Mouse (Mus musculus) kidney, adult 11 months (tissue): Measurements from ENCODE around the gene Ackr2.

Experiments
- DNase-seq: peaks from one replicate; pipeline ENCODE4 v3.0.0; 2022

Gene Ackr2

GRCm38 (mm10) chr9:121923443-121923842, 25.3 kb downstream of the Ackr2 start:
- DNase-seq, result no peak

- DNase-seq, result no peak
These were observed 25.8 kb downstream of the Ackr2 start for GRCm38 (mm10) chr9:121923906-121924305.

DNA sequence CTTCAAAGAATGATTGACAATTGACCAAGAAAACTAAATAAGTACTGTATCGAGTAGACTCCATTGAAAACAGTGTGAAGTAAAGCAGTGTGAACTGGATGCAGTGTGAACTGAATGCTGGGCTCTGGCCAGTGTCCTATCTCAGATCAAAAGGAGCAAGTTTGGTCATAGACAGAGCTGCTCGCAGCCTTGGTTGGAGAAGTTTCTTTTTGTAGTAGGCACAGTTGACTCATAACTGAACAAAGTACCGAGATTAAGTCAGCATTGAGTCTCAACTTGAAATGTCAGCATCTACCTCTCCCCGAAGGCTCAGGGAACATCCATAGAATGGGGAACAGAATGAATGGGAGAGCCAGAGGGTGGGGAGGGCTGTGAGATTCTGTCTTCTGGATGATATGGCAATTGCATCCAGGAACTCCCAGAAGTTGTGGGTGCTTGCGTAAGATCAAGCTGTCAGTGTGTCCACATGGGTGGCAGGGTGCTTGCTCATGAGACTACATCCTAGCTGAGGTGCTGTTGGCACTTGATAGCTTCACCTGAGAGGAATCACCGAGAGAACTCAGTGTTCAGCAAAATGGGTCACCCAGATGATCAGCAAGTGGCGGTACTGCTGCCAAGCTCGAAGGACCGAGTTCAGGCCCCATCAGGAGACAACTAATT, 26.9 kb downstream of the Ackr2 start:
- DNase-seq, result no peak

DNA sequence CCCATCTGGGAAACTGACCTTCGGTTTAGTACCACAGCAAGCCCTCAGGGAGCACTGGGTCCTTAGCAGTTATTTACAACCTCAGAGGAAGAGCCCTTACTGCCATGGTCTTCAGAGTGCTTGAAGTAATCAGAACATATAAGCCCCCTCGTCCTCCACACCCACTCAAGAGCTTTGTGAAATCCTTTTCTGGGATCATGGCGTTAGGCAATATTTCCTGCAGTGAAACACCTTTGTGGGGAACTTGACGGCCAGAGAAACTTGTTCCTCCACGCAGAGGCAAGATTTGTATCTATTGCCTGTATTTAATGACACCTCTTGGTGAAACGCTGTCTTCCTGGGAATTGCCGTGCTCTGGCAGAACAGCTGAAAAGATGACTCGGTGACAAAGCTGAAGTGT, 27.8 kb downstream of the Ackr2 start:
- no peak for DNase-seq

GRCm38 (mm10) chr9:121926634-121927405, 28.7 kb downstream of the Ackr2 start:
- DNase-seq, result no peak

DNA sequence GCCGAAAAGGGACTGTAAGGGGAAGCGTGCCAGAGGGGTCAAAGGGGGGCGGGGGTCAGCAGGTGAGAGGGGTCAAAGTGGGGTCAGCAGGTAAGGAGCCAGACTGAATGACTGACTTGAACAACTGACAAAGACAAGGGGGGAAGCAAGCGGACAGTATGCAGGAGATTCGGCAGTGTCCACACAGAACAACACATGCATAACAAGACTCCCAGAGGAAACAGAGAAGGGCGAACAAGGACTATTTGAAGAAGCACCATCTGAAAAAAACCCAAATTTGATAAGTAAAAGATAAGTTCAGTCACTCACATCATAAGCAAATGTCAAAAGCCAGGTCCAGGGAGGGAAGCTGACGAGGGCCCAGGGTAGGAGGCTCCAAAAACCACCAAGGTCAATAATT, 29.6 kb downstream of the Ackr2 start:
- no peak for DNase-seq

DNA sequence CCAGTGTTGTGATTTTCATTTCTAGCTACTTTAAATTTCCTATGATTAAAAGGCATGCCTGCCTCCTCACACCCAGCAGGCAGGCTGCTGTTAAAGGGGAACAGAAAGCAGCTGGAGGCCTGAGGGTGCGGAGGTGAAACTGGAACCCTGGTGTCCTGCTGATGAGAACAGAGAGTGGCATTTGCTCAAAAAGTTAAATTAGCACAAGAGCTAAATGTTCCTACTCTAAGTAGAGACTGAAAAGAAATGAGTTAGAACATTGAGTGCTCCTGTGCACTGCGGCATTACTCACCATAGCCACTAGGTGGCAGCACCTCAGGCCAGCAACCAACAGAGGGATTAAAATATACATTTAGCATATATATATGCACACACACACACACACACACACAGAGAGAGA, 30.3 kb downstream of the Ackr2 start:
- no peak for DNase-seq

DNA sequence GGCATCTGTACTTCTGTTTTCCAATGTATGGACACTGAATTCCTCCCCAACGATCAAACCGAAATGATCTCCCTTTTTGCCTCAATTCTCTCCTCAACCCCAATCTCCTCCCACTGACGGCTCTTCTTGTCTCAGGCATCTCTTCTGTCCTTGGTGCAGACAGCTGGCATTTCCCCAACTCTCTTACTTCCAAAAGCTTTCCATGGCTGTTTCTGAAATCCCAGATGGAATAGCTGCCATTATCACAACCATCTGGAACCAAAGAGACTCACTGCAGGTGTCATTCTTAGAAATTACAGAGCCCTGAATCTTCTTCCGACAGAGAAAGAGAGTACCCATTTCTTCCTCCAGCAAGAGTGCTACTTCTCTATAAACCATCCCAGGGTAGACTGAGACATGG, 36.7 kb downstream of the Ackr2 start:
- DNase-seq, result no peak

DNA sequence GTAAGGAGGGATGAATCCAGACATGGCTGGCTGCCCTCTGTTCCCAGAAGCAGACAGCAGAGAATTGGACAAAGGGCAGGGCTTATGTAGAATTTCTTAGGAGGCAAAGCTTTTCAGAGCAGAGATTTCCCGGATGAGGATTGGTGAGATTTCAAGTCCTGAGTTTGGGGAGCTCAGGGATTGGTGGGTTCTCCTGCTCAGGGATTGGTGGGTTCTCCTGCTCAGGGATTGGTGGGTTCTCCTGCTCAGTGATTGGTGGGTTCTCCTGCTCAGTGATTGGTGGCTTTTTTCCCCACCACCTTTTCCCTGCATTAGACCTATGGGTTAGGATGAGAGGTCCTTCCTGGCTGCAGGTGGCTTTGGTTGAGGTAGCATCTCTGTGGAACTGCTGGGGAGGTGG, 38.8 kb downstream of the Ackr2 start:
- no peak for DNase-seq

GRCm38 (mm10) chr9:121937451-121937864, 39.3 kb downstream of the Ackr2 start:
- DNase-seq, result no peak

DNA sequence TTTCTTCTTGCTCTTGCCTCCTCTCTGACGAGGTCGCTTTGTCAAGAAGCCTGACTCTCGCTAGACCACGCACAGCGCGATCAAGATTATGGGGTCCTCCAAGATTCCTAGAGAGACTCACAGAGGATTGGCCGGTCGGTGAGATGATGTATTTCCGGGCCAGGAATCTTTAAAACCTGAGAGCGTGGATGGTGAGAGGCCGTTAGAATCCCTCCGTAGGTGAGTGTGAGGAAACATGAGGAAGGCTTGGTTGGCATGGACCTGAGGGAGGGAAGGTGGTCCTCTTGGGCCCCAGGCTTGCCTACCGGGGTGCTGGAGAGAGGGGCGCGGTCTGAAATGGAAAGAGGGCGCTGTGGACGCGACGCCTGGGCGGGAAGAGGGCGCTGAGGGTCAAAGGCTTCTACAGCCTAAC, 39.8 kb downstream of the Ackr2 start:
- no peak for DNase-seq

DNA sequence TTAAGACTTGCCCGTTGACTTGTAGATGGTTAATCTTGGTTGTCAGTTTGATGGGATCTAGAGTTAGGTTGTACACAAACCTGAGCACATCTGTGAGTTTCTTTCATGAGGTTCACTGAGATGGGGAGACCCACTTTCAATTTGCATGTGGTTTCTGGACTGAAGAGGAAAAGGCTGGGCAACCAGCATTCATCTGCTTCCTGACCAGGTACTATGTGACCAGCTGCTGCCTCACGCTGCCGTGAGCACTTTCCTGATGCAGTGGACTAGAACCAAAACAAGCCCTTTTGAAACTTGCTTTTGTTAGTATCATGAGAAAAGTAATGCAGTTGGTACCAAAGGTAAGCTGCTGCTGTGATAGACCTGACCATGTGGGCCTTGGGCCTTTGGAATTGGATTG, 44.9 kb downstream of the Ackr2 start:
- DNase-seq, result no peak

DNA sequence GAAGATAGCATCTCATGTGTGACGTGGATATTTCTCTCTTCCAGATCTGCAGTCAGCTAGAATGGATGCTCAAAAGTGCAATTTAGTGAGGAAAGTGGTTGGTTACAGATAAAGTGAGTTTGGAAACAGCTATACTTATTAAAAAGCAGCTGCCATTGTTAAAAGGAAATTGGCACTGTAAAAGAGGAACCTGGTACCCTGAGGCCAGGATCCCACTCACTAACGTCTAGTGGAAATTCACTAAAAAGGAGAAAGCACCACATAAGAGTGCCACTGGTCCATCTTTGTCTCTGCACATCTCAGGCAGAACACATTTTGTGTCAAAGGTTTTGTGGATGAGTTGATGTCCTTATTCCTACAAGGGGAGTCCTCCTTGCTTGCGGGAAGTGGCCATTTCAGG, 45.5 kb downstream of the Ackr2 start:
- DNase-seq, result no peak

GRCm38 (mm10) chr9:121947784-121948183, 49.6 kb downstream of the Ackr2 start:
- peak; percentile 34 for DNase-seq

DNA sequence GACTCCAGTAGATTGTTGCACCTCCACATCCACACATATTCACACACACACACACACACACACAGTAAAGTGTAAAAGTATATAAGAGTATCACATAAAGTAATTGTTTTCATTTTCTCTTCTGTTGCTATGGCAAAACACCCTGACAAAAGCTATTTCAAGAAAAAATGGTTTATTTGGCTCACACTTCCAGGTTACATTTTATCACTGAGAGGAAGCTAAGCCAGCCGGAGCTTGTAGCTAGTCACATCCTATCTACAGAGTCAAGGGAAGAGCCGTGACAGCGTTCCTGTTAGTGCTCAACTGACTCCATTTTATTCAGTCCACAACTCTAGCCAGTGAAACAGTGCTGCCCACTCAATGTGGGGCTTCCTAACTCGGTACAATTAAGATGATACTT, 50.3 kb downstream of the Ackr2 start:
- DNase-seq, result no peak

DNA sequence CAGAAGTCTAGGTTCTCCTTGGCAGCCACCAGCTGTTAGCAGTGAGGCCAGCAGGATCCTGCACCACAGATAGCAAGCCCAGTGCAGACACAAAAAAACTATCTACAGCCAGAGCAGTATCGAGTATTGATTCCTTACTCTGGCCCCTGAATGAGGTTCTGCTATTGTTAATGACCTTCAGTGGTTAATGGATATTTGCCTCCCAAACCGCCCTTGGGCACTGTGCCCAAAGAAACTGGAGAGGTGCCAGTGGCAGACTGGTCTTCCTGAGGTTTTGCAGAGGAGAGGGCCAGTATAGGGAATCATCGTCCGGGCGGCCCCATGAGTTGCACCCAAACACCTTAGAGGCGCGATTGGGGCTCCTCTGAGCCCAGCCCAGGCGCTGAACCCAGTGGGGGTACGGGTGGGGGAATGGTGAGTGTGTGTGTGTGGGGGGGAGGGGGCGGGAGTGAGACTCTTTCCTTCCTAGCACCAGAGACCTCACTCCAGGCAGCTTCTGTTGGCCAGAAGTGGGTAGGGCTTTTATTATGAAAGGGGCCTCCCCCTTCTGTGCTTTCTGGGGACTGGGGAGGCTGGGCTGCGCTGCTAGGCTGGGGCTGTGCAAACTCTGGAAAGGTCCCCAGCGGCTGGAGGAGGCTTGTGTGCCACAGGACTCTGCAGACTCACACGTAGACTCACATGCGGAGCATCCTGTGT, 52.4 kb downstream of the Ackr2 start, which contains the start of gene Fam198a:
Gene Fam198a, plus strand, starts transcription at position 571 of the 696 bp plus-strand sequence.
- DNase-seq, result peak; percentile 67

DNA sequence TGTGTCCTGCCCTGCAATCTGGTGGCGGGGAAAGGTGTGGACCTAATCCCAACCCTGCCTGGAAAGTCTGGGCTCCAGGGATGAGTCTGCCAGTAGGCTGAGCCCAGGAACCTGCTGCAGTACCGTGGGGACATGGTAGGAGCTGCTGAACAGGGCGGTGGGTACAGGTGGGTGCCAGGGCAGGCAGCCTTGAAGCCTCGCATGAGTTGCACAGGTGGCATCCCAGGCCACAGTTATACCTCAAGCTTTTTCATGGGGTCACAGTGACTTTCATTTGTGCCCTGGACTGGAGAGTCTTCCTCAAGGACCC, 52.9 kb downstream of the Ackr2 start:
- DNase-seq, result no peak

DNA sequence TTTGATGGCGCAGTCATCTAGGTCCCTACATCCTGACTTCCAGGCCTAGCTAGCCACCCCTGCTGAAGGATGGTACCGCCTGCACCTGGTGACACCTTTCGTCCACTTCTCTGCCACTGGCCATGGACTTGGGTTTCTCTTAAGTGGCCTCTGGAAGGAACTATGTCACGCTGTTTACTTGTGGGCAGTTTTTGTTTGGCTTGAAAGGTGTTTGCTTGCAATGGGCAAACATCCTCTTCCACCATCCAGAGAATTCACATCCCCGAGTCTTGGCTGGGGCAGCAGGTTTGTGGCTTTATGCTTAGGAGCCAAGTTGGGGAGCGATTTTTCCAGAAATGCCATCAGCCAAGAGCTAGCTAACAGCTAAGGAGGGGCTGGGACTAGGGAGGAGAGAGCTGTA, 54.4 kb downstream of the Ackr2 start:
- no peak for DNase-seq

GRCm38 (mm10) chr9:121959966-121960635, 61.9 kb downstream of the Ackr2 start:
- DNase-seq, result no peak
